Mouse (Mus musculus) erythroid progenitor cell, adult 5-6 weeks (primary cell): Measurements from ENCODE around the gene Helt. TPM values are rescaled to one million over a fixed set of nuclear protein-coding genes. Genes with fewer than 3 reads are reported as not detected.

ENCODE experiments used
- total RNA-seq, 2 experiments: library from RNA; stranded (forward) in 1 of 2; stranded (reverse) in 1 of 2; fragments of 150-400 nt in 1 of 2; fragments of 186-747, 209-891 nt in 1 of 2; gene quantifications; 2 replicates each; pipeline versions ENCODE4 v1.2.3 to v1.2.4; 2015 to 2017; ENCODE audit warnings: low replicate concordance in 2 of 2

The Helt gene
- total RNA-seq, 2 experiments from 2014 or later = not detected

Other genes starting within 250 kb of the Helt start
- 8.4 and 25.9 TPM in 2 replicates for gene Cfap97, start 142.9 kb downstream of the Helt start, total RNA-seq (2015; ENCODE audit: low replicate concordance)
- 11.1 and 13.6 TPM in 2 replicates for gene Cfap97, start 142.9 kb downstream of the Helt start, total RNA-seq (2017; ENCODE audit: low replicate concordance)
- 9.7 and 17.6 TPM in 2 replicates for gene Snx25, start 142.5 kb downstream of the Helt start, total RNA-seq (2015; ENCODE audit: low replicate concordance)
- gene Snx25, start 142.5 kb downstream of the Helt start, total RNA-seq (2017; ENCODE audit: low replicate concordance) = 8.9 and 28.0 TPM in 2 replicates
- 8.0 and 13.3 TPM in 2 replicates for gene Slc25a4, start 83.4 kb downstream of the Helt start, total RNA-seq (2015; ENCODE audit: low replicate concordance)
- 8.7 and 15.9 TPM in 2 replicates for gene Slc25a4, start 83.4 kb downstream of the Helt start, total RNA-seq (2017; ENCODE audit: low replicate concordance)
- gene Acsl1, start 176.4 kb upstream of the Helt start, total RNA-seq (2015; ENCODE audit: low replicate concordance) = 149 and 194 TPM in 2 replicates
- 172 and 291 TPM in 2 replicates for gene Acsl1, start 176.4 kb upstream of the Helt start, total RNA-seq (2017; ENCODE audit: low replicate concordance)